Mouse (Mus musculus) embryo, embryonic 11 days (tissue): ENCODE data around the gene Btrc.
A peak's percentile ranks its signal among the peaks of the same experiment; 100 is the strongest.

ENCODE experiments used
- DNase-seq: peaks from one replicate; pipeline ENCODE4 v3.0.0-alpha.2; 2015

Btrc gene

DNA sequence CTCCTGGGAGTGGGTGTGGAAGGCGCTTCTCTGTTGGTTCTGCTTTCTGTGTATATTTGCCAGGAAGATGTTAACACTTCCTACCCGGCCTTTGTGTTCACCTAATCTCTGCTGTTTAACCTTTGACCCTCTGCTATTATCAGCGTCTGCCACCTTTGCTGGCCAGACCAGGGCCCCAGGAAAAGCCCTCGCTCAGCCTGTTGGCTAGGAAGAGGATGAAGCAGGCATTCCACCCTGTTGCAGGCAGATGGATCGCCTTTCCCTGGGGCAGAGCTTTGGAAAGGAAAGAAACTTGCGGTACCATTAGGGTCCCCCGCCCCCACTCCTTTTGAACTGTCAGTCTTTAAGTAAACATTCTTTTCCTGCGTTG lies 212.1 kb downstream of the Btrc start:
- peak; percentile 49 for DNase-seq

DNA sequence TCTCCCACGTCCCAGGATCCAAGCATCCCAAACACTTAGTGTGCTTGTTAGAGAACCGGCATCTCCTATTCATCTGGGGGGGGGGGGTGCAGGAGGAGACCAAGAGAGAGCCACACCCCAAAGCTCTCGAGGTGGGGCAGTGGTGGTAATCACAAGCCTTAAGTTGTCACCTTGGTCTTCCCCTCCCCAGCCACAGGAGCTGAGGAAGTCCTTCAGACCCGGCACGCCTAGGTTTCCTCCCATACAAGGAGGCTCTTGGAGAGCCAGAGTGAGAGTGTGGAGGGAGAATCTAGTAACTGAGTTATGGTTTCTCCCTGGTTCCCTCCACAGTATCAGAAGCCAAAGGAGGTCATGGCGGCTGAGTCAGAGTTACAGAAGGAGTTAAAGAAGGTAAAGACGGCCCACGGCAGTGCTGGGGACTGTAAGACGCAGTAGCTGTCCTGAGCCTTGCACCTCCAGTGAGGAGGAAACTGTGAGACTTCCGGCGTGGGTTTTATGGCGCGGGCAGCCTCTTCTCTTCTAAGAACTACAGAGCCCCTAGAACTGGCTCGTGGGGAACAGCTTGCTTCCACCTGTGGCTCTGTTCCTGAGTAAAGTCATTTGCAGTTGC lies 213.7 kb downstream of the Btrc start:
- no peak for DNase-seq

DNA sequence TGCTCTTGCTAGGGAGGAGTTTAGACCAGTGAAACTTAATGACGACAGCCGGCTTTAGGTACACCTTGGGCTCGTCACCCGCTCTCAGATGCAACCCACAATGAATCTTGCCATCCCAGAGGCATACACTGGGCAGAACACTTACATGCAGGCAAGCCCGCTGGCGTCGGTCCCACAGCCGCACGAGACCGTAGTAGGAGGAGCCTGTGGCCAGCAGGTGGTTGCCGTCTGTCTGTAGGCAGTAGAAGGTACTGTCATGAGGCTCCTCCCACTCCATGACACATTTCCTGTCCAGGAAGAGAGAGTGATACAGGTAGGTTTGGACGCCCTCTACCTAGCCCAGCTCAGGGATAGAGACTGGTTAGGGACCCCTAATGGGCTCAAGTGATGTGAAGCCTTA lies 215.4 kb downstream of the Btrc start:
- DNase-seq, result no peak

DNA sequence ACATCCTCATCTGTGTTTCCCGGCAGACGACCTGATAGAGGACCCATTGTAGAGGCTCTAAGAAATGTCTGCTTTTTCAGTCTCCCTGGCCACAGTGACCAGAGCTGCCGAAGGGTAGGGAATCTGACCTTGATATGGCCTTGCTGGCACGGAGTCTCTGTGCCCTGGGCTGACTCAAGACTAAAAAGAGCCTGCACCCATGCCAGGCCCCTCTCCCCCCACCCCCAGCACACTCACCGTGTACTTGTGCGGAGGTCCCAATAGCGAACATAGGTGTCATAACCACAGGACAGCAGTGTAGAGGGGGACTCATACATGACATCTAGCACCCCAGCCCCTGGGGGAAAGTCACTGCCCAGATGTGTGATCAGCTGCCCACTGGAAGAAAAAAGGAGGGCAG lies 215.9 kb downstream of the Btrc start:
- no peak for DNase-seq
